Mouse (Mus musculus): ENCODE results near the gene Gm20388.

DNA sequence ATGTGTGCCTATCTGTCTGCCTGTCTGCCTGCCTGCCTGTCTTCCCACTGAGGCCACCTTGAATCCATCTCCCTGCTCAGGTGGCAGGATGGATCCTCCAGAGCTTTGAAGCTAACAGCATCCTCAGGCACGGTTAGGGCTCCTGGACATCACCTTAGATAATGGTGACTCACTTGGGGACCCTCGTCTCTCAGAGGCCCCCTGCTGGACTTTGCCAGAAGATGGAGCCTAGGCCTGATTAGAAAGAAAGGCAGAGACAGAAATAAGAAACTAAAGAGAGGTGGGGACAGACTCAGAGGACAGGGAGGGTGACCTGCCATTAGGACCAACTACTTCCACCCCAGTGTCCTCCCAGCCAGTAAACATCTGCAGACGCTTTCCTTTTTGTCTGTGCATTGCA lies 1488.5 kb downstream of the Gm20388 start:
- TF ChIP-seq POLR2A (IDR thresholded peaks at IDR 0.05; ENCODE audit: borderline replicate concordance, insufficient read depth, low read length) (no peak), CTCF (IDR thresholded peaks at IDR 0.05; ENCODE audit: borderline replicate concordance, insufficient read depth, low read depth, low read length) (no peak)
